ENCODE assay signal across 8 mouse cellular contexts in genomic region chr3:30994859-30995258, GRCm38 (mm10). TPM values are rescaled to one million over a fixed set of nuclear protein-coding genes. Genes with fewer than 3 reads are reported as not detected.
DNase-seq lines count a peak whose midpoint lies in the region; ATAC-seq and TF ChIP-seq lines count a peak whose summit lies in the region.

No protein-coding gene starts in this region.

- peak overlapping the region; percentile 98 for H3K27ac ChIP-seq in gastrocnemius, adult 2 months
- H3K27ac ChIP-seq in thymus, adult 2 months (ENCODE audit: control insufficient read depth, insufficient read depth, low read length) = no peak overlapping the region
- 0 out of 2 replicates have a peak overlapping the region, but pooled peaks have one; percentile 25 for H3K27ac ChIP-seq in liver, embryonic 12.5 days

- DNase-seq in gastrocnemius, adult 2 months = no peak
- no peak for DNase-seq in gastrocnemius, adult 18-20 months (ENCODE audit: low spot score)
- no peak for DNase-seq in thymus, adult 2 months
- no peak for DNase-seq in thymus, adult 18-20 months
- DNase-seq in urinary bladder, postnatal 14 days (ENCODE audit: low spot score) = no peak
- DNase-seq in left cerebral cortex, postnatal 10 days (ENCODE audit: extremely low spot score in 1 of 2, low spot score in 2 of 2) = no peak
- DNase-seq in natural killer cell, adult 2 months (ENCODE audit: low spot score in 2 of 2) = no peak

- no peak for TF ChIP-seq POLR2A in thymus, adult 2 months (IDR thresholded peaks at IDR 0.05; ENCODE audit: control insufficient read depth, extremely low read depth, insufficient read depth, low read length, poor library complexity)

- 19% methylated on average over 6 of the region's 6 CpGs for WGBS in thymus, adult 2 months
- 18% methylated on average over 6 of the region's 6 CpGs for WGBS in liver, embryonic 12.5 days (ENCODE audit: insufficient replicate concordance)

- intact Hi-C loops in gastrocnemius, adult 2 months (cut with DNase I) = loop anchor here (1.0 kb wide), 1 partner anchor 26 kb away; the partner anchor contains the start of gene Phc3
- intact Hi-C loops in left cerebral cortex, postnatal 10 days (cut with DNase I) = no loop called here

- H3K36me3 ChIP-seq in thymus, adult 2 months (ENCODE audit: control insufficient read depth, insufficient read depth, low read length) = no peaks in the 10 kb centered on the region
- no peaks in the 10 kb centered on the region for H3K36me3 ChIP-seq in liver, embryonic 12.5 days

- no peak for ATAC-seq in liver, embryonic 12.5 days

- no peaks in the 10 kb centered on the region for H3K27me3 ChIP-seq in thymus, adult 2 months (ENCODE audit: control insufficient read depth, insufficient read depth, low read length)
- H3K27me3 ChIP-seq in liver, embryonic 12.5 days (replicated peaks) = no peaks in the 10 kb centered on the region

- peak overlapping the region; percentile 81 for H3K4me3 ChIP-seq in gastrocnemius, adult 2 months
- H3K4me3 ChIP-seq in thymus, adult 2 months (ENCODE audit: control insufficient read depth, insufficient read depth, low read length) = peak overlapping the region; percentile 35
- peak overlapping the region; percentile 91 for H3K4me3 ChIP-seq in liver, embryonic 12.5 days

- no peaks in the 10 kb centered on the region for H3K9me3 ChIP-seq in liver, embryonic 12.5 days (replicated peaks)

- no peak for TF ChIP-seq CTCF in gastrocnemius, adult 2 months (IDR thresholded peaks at IDR 0.05)
- no peak for TF ChIP-seq CTCF in thymus, adult 2 months (IDR thresholded peaks at IDR 0.05; ENCODE audit: borderline replicate concordance, control insufficient read depth, extremely low read depth, insufficient read depth, low read length, poor library complexity)

- peak overlapping the region; percentile 95 for H3K4me2 ChIP-seq in liver, embryonic 12.5 days

- H3K9ac ChIP-seq in liver, embryonic 12.5 days = peak overlapping the region; percentile 87

- H3K4me1 ChIP-seq in thymus, adult 2 months (replicated peaks; ENCODE audit: control insufficient read depth, insufficient read depth, low read length) = peaks cover 3% of the 10 kb centered on the region
- peaks cover 32% of the 10 kb centered on the region for H3K4me1 ChIP-seq in liver, embryonic 12.5 days

RNA-seq across cellular contexts. Expression of gene Prkci, which starts 0.7 kb away (rescaled TPM):
- 1 to 10 TPM; 4.3 to 6.3 TPM for total RNA-seq in gastrocnemius, adult 2 months (2021)
- total RNA-seq in gastrocnemius, adult 18-20 months (2021) = 1 to 10 TPM; 2.6 to 5.1 TPM
- polyA plus RNA-seq in thymus, adult 2 months (2012; rRNA removed) = 12.6 and 12.8 TPM in 2 replicates
- 12.5 TPM in 2 replicates for polyA plus RNA-seq in liver, embryonic 12.5 days (2016; fragmentation: Nextera tagmentation; extraction: Ambion mirVana)
- total RNA-seq in left cerebral cortex, postnatal 10 days (2021) = 10 to 100 TPM; 51.7 to 55.5 TPM

RNA-seq across cellular contexts. Expression of gene Phc3, which starts 25.6 kb away (rescaled TPM):
- 10 to 100 TPM; 12.7 to 13.9 TPM for total RNA-seq in gastrocnemius, adult 2 months (2021)
- 10 to 100 TPM; 11.8 to 12.2 TPM for total RNA-seq in gastrocnemius, adult 18-20 months (2021)
- polyA plus RNA-seq in thymus, adult 2 months (2012; rRNA removed) = 62.1 and 75.8 TPM in 2 replicates
- 2.8 and 3.2 TPM in 2 replicates for polyA plus RNA-seq in liver, embryonic 12.5 days (2016; fragmentation: Nextera tagmentation; extraction: Ambion mirVana)
- total RNA-seq in left cerebral cortex, postnatal 10 days (2021) = 10 to 100 TPM; 33.2 to 34.8 TPM

Comparison
In these comparisons a context has a peak if more than half of its experiments do, and no peak if none do; other contexts are left out.
1. H3K4me3 ChIP-seq: peak in every context shown above with its lines; median percentile 91 in liver, embryonic 12.5 days; 81 in gastrocnemius, adult 2 months; 35 in thymus, adult 2 months.
2. RNA of gene Prkci, which starts 0.7 kb away (total RNA-seq): 51.7 to 55.5 TPM in left cerebral cortex, postnatal 10 days; 4.3 to 6.3 TPM in gastrocnemius, adult 2 months and 2.6 to 5.1 TPM in gastrocnemius, adult 18-20 months; every median in the first group is over 4 times any median in the second.